Mouse (Mus musculus) spleen, adult 18-20 months (tissue): ENCODE measurements around the gene Ddit4.

Source experiments
- DNase-seq, 2 experiments: peaks; one replicate each; pipeline ENCODE4 v3.0.0; 2022; ENCODE audit warnings: mixed read lengths in 2 of 2

Gene Ddit4

DNA sequence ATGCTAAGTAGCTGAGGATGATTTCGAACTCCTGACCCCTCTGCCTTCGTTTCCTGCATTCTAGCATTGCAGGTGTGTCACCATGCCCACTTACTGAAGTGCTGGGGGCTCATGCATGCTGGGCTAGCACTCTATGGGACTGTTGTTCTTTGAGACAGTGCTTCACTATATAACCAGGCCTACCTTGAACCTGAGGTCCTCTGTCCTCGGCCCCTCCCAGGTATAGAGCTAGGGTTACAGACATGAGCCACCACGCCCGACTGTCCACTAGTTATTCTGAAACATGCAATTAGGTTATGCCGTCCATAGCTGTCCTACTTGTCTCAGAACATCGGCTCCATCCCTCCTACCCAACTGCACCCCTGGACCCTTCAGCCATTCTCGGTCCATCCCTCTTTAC, 20.2 kb upstream of the Ddit4 start:
- DNase-seq: no peak

DNA sequence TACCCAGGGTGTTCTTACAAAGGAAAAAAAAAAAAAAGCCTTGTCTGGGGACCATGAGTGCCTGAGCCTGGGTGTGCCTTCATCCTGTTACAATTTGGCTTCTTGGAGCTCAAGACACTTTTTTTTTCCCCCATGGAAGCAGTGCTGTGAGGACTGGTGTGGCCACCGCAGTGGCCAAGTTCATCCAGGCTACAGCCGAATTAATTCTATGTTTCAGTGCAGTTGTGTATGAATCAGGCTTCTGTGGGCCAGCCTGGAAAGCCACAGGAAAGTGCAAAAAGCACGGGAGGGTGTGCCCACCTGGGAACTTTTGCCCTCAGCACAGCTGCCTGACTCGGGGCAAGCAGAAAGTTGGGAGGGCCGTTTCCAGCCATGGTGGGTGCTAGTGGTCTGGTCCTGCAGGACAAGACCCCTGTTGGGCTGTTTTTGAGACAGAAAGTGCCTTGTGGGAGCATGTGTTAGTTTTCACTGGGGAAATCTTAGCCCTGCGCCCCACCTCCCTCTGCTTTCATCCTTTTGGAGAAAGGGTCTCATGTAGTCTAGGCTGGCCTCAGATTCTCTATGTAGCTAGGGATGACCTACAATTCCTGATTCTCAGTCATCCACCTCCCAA, 18.9 kb upstream of the Ddit4 start:
- no peak for DNase-seq

DNA sequence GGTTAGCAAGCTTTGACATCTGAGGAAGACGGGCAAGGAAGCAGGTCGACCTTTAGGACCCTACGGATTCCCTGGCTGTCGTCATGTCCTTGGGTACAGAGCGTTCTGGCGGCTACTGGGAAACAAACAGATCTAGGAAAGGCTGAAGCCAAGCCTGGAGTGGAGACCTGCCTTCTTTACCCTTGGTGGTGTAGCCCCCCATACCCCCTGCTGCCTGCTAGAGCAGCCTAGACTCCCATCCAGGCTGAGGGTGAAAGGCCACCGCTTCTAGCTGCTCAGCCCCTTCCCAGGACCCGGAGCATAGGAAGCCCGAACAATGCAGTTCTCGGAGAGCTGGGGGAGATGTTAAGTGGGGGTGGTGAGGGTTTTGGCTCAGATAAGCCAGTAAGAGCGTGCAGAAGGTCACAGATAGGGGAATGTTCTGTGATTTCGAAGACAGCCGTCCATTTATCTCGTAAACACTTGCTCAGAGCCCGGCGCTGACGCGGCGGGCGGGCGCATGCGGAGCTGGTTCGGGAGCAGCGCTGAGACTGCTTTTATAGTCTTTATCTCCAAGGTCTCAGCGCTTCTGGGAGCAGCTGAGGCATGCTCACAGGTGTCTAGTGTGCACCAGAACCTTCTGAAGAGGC, 18.3 kb upstream of the Ddit4 start:
- peak; percentile 41 to 44 for DNase-seq

DNA sequence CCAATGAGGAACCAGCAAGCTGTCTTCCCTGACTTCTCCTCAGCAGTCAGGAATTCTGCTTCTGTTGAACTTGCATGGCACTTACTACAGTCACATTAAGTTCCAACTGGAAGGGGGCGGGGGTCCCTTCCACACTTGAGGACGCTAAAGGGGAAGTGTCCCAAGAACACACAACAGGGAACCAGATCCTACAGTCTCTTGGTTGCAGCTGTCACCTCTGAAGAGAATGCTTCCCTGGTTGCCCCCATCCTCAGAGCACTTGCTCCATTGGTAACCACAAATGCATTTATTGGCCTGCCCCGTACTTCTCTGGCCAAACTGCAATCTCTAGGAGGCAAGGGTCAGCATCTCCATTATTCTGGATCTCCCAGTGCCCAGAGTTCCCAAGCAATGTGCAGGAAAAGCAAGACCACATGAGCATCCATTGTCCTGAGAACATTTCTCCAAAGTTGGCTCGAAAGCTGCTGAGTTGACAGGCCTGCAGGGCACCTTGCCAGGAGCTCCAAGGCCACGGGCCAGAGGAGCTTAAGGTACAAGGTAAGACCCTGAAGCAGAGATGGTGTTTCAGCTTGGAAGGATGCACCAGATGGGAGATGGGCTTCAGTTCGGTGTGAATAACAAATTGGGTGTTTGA, 15.8 kb upstream of the Ddit4 start:
- DNase-seq: no peak

DNA sequence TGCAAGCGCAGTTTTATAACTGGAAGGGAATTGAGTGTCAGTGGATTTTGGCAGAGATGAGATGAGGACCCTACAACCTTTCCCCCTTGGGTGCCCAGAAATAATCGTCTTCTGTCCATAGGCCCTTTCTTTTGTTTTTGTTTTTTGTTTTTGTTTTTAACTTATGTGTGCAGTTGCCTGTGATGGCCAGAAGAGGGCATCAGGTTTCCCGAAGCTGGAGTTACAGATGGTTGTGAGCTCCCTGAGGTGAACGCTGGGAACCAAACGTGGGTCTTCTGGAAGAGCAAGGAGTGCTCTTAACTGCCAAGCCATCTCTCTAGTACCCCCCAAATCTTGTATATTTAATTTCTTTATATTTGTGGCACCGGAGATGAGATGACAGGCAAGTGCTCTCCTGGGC, 15.1 kb upstream of the Ddit4 start:
- DNase-seq: no peak

DNA sequence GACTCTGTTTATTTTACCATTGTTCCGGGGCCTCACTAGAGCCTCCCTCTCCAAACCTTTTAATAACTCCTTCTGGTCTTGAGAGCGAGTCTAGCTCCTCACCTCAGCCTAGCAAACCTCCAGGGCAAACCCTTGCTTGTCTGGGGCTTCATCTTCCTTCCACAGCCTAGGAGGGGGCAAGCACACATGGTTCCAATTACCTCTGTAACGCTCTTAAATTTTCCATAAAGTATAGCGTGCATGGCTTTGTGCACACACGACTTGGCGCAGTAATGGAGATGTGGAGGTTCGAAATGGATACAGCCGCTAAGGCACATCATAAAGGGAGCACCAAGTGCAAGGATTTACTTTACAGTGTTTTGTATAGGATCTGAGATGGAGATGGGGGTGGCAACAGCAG, 14.2 kb upstream of the Ddit4 start:
- DNase-seq: no peak

DNA sequence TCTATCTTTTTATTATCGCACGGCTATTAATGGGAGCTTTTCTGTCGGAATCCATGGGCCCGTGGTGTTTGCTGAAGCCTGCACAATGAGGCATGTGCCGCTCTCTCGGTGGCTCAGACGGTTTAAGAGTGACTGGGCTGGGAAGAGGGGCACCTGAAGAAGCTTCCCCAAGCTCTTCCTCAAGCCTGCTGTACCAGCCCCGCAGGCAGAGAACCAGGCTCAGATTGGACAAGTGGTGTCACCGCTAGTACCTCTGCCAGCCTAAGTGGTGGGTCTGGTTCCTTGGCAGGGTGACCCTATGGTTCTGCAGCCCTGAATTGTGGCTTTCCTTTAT, 13.7 kb upstream of the Ddit4 start:
- DNase-seq: no peak

DNA sequence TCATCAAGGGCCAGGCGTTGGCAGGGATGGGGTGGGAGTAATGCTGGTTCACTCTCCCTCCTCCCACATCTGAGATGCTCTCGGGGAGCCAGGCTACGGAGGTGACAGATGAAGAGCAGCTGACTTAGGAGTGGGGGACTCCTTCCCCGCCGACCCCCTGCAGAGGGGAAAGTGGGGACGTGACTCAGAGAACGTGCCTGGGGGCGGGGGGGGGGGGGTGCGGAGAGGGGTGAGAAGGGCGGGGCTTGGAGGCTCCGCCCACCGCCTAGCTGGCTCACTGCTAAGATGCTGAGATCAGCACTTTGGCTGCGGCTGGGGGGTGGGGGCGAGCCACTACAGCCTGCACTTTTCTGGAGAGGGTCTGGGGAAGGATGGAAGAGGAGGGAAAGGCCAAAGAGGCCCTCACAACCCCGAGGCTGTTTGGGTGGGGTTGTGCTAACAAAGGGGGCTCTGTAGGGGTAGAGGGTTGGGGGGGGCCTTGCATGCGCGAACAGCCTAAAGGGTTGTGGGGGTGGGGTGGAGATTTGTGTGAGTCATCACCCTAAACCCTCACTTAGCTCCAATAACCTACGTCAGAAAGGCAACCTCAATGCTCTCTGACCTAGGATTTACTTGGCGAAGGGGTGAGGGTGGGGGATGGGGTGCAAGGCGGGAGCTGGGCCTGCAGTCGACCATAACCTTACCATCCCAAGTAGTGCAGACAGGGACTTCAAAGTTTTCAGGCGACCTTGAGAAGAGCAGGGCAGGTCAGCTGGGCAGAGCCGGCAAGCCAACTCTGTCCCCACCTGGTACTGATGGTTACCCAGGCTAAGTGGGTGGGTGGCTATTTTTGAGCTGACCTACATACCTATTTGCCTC, 13.1 kb upstream of the Ddit4 start:
- DNase-seq: no peak

DNA sequence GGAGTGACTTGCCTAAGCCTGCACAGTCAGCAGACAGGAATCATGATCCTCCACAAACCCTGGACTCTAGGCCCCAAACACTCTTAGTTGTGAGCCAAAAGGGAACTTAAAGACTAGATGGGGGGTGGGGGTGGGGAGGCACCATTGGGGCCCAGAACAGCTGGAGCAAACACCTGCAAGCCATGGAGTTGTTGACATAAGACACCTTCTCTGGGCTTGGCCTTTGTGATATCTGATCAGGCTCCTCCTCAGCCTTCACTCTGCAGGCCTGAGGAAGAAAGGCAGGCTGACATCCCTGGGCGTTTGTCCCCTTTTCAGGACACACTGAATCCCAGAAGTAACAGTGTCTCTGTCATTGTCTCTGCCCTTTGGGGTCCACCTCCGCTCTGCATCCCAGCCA, 12.0 kb upstream of the Ddit4 start:
- DNase-seq: no peak

DNA sequence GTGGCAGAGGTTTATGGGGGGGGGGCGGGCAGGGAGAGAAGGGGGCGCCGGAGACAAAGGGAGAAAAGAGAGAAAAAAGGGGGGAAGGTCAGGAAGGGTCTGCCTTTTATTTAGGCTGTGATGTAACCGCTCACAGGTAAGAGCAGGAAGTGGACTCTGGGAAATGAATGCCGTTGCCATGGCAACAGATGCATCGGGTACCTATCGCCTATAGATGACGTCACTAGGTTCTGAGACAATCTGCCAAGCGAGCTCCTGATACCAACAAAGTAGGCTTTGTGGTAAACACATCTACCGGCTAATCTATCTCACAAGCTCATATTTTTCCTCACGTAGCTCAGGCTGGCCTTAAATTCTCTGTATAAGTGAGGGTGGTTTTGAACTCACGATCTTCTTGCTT, 7.9 kb upstream of the Ddit4 start:
- DNase-seq: no peak

DNA sequence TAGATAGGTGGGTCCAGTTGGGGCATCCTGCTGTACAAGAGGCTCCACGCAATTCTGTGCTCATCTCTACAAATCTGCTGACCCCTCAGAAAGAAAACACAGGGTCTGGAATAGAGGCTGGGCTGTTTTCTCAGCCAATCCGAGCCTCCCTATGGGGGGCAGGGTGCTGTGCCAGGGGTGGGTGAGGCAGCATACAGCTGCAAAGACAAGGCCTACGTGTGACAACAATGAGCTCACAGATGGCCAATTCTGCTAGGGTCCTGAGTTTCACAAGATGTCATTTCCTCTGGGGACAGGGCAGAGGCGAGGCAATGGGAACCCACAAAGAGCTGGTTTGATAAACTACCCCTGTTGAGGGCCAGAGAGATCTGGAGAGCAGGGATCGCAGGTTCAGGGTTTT, 6.8 kb upstream of the Ddit4 start:
- DNase-seq: no peak

DNA sequence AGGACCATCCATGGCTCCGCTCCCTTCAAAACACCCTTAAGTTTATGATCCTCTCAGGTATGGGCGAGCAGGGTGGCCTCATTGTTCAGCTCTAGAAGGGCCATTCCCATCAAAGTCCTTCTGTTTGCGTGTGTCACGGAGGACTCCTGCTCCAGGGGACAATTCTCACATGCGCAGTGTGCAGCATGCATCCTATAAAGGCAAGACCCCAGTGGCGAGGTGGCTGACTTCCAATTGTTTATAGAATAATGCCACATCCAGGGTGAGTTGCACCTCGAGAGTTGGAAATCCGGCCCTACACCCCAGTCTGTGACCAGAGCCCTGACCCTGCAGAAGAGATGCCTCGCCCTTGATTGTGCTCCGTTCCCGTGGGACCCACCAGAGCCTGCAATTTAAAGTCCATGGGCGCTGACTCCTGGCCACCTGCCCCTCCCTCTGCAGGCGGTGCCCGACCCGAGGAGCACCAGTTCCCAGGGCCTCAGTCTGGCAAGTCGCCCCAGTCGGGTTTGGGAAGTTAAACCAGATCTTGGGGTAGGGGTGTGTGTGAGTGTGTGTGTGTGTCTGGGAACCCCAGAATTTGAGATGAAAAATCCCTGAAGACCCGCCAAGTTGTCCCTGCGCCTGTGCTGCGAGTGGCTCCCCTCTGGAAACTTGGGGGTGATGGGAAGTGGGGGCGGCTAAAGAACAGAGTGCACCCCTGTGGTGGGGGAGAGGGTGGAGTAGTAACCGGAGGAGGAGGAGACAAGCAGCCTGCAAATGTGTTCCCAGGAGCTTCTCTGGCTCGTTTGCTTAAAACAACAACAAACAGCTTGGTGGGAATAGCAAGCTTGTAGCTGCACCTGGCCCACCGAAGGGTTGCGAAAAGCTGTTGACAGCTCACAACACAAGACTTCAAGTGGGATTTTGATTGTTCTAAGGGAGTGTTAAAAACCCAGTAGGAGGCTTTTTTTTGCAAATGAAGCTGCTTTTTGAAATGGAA, 5.8 kb upstream of the Ddit4 start:
- DNase-seq: peak in 1 of 2 experiments; percentile 11

DNA sequence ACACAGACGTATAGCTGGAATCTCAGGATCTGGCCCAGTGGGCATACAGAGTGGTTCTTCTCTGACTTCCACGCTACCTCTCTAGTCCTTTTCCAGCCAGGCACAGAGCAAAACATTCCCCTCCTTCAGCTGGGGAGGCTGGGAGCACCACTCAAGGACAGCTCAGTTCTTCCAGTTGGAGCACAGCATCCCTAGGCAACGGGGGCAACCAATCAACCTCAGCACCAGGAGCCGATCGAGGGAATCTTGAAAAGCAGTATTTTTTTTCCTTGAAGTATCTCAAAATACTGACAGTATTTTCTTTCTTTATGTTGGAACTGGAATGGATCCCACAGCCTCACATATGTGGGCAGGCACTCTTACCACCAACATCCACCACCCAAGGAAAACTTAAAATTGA, 5.0 kb upstream of the Ddit4 start:
- no peak for DNase-seq

DNA sequence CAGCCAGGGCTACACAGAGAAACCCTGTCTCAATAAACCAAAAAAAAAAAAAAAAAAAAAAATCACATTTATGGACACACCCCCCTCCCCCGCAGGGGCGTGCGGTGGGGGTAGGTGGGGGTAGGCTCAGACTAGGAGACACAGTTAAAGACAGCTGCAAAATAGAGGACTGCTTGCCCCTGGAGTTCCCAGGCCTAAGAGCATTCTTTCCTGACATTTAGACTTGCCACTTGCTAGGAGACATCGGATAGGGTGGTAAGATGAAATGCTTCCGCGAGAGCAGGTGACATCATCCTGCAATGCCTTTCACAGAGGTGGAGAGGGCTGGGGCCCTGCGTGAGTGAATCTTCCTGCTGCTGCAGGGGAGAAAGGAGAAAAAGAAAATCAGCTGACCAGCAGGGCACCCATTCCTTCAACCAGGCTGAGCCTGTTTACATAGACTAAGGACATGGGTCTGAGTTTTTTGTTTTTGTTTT, 2.0 kb upstream of the Ddit4 start:
- DNase-seq: no peak

DNA sequence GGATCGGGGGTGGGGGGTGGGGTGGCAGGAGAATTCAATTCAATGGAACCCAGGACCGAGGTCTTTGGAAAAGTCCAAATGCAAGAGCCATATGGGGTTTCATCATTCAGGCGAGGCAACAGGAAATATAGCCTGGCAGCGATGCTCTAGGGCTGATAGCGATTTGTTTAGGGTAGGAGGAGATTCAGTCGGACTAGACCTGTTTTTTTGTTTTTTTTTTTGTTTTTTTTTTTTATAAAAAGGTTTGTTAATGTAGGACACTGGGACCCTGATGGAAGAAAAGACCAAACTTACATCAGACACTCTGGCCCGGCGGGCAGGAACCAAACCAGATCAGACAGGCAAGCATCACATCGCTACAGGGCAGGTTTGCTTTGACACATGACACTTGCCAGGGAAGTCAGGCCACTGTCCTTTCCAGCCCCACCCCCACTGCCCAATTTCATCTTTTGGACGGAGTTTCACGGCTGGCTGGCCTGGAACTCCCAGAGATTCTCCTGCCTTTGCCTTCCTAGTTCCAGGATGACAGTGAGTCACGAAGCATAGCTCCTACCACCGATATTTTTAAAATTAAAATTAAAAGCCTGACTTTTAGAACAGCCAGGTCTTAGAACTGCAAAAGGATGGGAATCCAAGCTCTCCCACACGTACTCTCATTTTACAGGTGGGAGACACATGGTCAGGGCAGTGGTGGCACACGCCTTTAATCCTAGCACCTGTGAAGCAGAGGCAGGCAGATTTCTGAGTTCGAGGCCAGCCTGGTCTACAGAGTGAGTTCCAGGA, 1.3 kb upstream of the Ddit4 start:
- peak in 1 of 2 experiments; percentile 30 for DNase-seq

DNA sequence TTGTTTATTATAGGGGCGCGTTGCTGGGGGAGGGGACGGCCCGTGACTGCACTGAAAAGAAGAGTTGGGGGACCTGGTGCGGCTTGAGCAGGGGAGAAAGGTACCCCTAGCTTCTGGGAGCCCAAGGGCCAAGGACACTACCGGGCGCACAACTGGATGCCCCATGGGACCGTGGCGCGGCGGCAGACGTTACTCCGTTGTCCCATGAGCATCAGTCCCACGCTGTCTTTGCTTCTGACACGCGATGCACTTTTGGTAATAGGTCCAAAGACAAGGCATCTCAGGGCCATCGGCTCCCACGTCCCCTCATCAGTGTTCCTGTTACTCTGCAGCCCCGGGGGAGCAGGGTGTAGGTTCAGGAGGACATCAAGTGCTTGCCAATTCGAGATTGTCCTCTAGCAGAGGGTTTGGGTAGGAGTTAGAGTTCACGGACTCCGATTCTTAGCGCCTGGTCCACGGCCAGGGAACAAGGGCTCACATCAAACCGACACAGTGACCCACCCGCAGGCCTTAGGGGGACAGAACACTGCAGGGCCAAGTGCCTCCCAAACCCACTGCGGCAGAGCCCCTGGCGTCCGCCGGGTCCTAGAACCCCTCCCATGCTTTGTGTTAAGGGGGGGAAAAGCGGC, 632 bp upstream of the Ddit4 start:
- DNase-seq: peak in 1 of 2 experiments; percentile 45

DNA sequence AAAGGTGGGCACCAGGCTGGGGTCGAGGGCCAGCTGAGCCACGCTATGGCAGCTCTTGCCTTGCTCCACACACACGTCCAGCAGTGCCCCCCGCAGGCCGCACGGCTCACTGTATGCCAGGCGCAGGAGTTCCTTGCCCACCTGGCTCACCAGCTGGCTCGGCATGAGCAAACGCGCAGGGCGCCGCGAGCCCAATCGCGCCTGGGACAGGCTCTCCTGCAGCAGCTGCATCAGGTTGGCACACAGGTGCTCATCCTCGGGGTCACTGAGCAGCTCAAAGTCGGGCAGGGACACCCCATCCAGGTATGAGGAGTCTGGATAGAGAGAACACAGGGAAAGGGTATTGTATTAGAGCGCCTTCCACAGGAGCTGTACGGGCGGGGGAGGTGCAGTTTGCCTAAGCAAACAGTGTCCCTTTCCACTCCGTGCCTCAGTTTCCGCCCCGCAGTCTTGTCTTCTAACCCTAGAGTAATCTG, 880 bp downstream of the Ddit4 start:
- DNase-seq: peak; percentile 75 to 81

DNA sequence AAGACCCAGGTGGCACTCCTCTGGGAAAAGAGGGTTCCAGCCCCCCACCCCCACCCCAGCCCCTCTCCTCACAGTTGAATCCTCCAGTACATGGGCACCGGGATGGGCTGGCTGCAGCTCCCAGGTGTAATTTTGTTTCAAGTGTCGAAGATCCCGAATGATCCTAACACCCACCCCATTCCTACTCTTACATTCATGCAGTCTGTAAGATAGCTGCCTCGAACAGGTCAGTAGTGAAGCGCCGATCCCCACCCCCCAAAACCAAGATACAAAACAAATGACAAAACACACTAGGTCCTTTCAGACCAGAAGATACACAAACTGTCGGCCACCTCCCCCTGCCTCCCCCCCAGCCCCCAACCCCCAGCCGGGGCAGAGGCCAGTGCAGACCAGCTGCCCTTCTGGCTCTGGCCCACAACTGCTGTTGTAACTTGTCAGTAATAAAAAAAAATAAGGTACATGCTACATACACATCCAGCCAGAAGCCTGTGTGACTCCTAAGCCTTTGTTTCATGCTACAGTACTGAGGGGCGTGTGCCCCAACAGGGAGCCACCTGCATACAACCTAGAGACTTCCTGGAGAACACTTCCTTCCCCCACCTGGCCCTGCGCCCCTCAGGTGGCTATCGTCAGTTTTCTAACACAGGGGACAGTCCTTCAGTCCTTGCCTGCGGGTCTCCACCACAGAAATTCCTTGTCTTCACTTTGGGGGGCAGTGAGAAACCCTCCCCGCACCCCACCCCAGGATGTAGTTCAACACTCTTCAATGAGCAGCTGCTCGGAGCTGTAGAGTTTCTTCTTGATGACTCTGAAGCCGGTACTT, 1.6 kb downstream of the Ddit4 start:
- peak in 1 of 2 experiments; percentile 12 for DNase-seq

DNA sequence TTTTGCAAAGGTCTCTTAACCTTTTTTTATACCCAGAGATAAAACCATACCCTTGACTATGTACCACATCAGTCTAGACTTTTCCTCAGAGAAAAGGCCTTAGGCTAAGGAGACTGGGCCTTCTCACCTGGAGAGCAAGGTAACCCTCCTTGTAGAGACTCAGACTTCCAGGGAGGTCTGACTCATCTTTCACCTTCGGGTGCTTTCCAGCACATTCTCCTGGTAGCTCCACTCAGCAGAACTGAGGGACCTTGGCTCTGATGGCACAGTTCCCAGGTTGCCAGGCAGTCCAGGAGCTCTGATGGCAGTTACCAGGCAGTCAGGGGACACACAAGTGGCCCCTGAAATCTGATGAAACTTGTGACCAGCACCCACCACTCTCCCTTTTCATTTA, 2.4 kb downstream of the Ddit4 start:
- no peak for DNase-seq
